Mouse (Mus musculus) retina, embryonic 14.5 days (tissue): Measurements from ENCODE around the gene Svop.
A peak's percentile ranks its signal among the peaks of the same experiment; 100 is the strongest.

Experiments used
- DNase-seq: peaks from one replicate; pipeline ENCODE4 v3.0.0-alpha.2; 2015; ENCODE audit warnings: low spot score

The Svop gene

GRCm38 (mm10) chr5:113993487-113994465 is 97.6 kb downstream of the Svop start, which contains the start of gene Ssh1:
TSS of gene Ssh1 (minus strand) at chr5:113993894.
- DNase-seq = peak; percentile 91

DNA sequence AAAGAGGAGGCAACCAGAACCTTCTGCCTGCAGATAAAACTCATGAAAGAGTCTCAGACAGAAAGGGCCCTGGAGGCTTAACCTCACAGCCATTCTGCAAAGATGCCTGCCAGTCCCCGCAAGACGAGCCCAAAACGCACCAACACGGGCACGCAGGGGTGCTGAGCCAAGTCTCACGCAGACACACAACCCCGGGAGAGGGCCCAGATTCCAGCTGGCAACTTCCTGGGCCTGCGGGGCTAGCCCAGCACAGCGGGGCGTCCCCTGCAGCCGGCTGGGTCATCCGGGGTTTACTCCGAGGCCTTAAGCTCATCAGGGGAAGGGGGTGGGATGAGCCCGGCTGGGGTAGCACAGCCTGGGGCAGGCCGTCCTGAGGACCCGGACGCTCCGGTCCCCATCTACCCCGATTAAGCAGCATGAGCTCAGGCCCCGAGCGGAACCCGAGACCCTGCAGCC is 98.3 kb downstream of the Svop start:
- DNase-seq = peak; percentile 78

DNA sequence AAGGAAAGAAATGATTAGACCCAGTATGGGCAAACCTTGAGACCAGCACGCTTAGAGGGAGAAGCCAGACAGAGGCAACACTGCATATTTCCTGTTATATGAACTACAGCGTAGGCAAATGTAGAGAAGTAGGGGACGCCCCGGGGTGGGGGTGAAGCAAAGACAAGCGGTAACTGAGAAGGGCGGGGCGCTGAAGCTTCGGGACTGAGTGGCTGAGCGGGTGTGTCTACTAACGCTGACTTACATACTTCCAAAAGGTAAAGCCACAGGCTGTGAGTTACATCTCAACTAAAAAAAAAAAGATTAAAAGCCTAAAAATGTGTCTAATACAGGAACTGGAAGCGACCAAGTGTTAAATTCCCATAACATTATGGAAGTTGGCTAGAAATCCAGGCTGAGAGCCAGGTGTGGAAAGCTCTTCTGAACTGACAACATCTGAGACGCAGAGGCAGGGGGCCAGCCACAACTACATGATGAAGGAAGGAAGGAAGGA is 99.0 kb downstream of the Svop start:
- DNase-seq = no peak

DNA sequence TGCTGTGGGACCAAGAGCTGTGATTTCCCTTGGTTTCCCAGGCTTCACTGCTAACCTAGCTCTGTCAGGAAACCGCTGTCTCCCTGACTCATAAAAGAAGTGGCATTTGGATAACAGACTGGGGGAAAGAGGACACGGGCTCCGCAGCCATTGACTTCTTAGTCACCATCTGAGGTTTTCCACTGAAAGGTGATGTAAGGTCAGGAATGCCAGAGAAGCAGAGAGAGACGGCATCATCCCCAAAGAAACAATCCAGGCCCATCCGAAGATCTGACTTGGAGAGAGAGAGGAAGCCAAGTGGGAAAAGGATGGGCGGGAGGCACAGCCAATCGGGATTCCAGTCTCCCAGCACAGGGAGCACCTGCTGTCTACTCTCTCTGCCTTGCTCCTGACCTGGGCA is 100.2 kb downstream of the Svop start:
- DNase-seq = no peak

- DNase-seq = no peak
Measured at GRCm38 (mm10) chr5:113990593-113990992, 100.8 kb downstream of the Svop start.

DNA sequence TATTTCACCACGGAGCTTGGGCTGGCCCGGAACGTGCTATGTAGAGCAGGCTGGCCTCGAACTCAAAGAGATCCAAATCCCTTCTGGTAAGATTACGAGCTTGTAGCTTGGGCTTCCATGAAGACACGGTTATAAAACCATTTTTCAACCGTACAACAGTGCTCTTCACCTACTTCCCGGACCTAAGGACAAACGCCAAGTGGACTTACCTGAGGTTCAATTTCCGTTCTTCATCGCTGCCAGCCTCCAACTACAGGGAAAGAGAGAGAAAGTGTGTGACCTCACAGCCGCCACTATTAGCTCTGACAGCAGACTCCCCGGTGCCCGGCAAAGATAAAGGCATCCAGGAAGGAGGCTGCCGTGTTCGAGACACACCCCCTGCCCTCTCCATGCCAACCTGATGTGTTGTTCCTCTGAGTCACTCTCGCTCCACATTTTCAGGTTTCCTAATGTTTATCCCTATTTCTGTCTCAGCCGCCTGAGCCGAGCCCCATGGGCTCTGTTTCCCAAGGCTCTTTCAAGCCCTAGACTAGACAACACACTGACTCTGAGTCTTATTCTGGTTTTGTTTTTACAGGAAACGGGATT is 101.8 kb downstream of the Svop start:
- no peak for DNase-seq

DNA sequence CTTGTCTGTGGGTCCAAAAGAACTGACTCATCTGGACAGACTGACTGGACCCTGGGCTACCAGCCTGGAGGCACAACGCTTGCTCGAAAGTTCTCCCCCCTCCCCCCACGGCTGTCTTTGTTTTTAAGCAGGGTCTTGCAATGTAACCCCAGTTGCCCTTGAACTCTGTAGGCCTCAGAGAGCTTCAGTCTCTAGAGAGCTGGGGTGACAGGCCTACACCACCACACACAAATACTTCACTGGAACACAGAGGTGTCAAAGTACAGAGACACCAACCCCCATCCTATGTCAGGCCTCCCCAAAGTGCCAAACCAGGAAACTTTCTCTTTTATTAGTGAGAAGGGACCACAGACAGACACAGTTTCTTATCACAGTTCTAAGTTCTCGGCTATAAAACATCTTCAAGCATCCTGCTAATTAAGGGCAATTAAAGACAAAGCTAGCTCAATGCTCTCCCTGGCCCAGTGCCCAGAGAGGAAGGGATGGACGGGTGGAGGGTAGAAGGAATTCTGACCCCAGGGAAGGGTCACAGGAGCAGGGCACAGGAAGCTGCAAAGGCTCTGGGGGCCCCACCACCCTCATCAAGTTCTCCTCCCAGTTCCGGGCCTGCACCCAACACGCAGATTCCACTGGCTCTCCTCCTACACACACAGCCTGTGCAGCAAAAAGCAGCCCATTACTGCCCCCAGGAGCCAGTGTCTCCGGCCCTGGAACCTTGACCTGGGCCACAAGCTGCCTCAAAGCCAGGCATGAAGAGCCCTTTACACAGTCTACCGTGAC is 105.0 kb downstream of the Svop start:
- no peak for DNase-seq

DNA sequence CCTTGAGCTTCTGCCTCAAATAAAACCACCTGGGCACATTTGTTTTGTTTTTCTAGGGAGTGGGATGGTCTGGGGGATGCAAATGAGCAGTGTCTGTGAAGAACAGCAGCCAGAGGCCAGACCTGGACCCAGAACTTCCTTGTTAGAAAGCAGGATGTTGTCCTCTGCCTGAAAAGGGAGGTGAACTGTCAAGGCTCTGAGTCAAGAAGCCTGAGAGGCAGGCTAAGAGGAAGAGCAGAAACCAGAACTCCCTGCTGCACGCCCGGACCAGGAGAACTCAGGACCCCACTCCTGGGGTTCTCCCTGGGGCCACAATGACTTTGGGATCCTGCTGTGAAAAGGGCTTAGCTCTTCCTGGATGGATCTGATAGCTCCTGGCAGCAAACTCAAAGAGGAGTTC is 105.6 kb downstream of the Svop start:
- no peak for DNase-seq

- DNase-seq = no peak
Measured at GRCm38 (mm10) chr5:113984025-113984740, 107.2 kb downstream of the Svop start.

DNA sequence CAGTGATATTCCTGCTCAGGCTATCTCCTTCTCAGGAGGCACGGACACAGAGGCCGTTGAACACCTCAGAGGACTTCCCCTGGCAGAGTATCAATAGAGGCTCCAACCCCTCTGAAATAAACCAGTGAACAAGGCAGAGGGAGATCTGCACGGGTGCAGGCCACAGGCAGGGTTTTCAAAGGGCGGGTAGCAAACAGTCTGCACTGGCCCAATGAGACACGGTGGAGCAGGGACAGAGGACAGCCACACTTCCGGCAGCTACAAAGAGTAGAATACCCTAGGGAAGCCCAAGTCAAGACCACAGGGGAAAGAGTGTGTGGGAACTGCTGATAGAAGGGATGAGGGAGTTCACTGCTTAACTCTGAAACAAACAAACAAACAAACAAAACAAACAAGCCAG is 107.8 kb downstream of the Svop start:
- no peak for DNase-seq

DNA sequence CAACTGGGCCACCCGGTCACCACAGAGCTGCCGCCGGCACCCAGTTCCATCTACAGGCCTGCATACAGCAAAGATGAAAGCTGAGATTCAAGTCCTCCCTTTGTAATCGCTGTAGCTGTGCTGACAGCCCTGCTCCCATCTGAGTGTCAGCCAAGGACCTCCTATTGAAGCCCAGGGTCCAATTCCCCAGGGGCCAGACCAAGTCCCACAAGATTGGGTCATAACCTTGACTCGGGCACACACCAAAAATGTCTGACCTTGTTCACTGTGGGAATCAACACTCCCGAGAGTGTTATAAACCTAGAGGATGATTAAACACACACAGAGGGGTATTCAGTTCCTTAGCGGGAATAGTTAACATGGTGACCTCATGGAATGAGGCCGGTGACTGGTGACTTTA is 109.5 kb downstream of the Svop start:
- DNase-seq = no peak

- DNase-seq = no peak
Measured at GRCm38 (mm10) chr5:113981171-113981570, 110.2 kb downstream of the Svop start.

GRCm38 (mm10) chr5:113980511-113980910 is 110.9 kb downstream of the Svop start:
- DNase-seq = no peak

DNA sequence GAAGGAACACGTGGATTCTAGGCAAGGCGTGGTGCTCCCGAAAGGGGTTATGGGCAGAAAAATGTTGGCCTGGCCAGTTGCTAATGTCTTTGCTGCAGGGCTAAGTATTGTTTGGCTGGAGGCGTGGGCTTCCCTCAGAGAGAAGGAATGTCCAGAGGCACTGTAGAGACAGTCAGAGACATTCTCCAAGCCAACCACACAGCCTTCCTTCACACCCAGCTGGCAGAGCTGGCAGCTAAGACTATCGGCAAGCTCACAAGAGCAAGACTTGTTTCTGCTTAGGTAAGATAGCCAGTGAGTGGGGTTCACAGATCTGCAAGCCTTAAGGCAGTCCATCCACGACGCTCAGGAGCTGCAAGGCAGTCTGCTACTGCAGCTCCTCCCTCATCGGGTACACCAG is 114.1 kb downstream of the Svop start:
- no peak for DNase-seq
